Mouse (Mus musculus): ENCODE measurements around the gene Fkbp8. TPM values are rescaled to one million over a fixed set of nuclear protein-coding genes. Genes with fewer than 3 reads are reported as not detected.

The Fkbp8 gene
- polyA plus RNA-seq, 1 experiment from 2014 or later: 306 TPM

DNA sequence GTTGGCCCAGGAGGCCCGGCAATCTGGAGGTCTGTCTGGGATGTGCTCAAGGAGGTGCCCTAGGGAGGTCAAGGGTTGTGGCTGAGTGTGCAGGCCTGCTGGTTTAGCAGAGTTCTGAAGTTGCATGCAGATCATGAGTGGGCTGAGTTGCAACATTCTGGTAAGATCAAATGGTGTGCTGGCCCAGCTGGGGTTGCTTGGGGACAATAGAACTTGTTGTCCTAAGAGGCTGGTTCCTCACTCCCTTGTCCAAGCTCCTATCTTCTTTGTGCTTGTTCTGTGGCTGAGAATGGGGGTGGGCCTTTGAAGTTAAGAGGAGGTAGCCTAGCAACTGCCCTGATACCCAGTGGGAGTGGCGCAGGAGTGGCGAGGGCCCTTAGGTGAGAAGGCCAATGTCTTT is 35.3 kb downstream of the Fkbp8 start:
- 82% methylated on average over 3 of the region's 3 CpGs for WGBS
- Histone ChIP-seq H3K27me3 (no peaks in the 10 kb centered on the region), H3K9ac (no peak overlapping the region), H3K27ac (no peak overlapping the region), H3K4me2 (replicated peaks) (no peak overlapping the region), H3K4me3 (no peak overlapping the region), H3K9me3 (no peaks in the 10 kb centered on the region), H3K36me3 (no peaks in the 10 kb centered on the region), H3K4me1 (no peaks in the 10 kb centered on the region)
- ATAC-seq (ENCODE audit: insufficient number of reproducible peaks, insufficient read depth, low FRiP score, low TSS enrichment): no peak

DNA sequence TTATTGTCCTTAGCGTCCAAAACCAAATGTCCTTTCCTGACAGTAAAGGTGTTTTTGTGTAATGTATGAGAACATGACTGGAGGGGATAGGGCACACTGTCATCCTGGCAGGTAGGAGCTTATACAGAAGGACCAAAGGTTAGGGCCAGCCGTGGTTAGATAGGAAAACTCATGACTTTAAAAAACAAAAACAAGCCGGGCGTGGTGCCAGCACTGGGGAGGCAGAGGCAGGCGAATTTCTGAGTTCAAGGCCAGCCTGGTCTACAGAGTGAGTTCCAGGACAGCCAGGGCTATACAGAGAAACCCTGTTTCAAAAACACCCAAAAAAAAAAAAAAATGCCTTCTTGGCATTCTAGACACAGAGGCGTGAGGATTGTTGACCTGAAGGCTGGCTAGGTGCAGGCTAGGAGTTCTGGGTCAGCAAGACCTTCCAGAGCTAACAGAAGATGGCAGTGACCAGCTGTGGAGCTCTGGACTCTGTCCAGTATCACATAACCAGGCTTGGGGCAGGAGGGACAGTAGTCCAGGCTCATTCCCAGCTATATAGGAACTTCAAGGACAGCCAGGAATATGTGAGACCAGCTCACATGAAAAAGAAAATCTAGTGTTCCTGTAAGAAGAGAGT is 36.4 kb downstream of the Fkbp8 start:
- Histone ChIP-seq H3K9ac (no peak overlapping the region), H3K27me3 (no peaks in the 10 kb centered on the region), H3K4me1 (no peaks in the 10 kb centered on the region), H3K36me3 (no peaks in the 10 kb centered on the region), H3K4me2 (replicated peaks) (no peak overlapping the region), H3K27ac (no peak overlapping the region), H3K4me3 (no peak overlapping the region), H3K9me3 (no peaks in the 10 kb centered on the region)
- WGBS: 85% methylated on average over 6 of the region's 6 CpGs
- ATAC-seq (ENCODE audit: insufficient number of reproducible peaks, insufficient read depth, low FRiP score, low TSS enrichment): no peak

DNA sequence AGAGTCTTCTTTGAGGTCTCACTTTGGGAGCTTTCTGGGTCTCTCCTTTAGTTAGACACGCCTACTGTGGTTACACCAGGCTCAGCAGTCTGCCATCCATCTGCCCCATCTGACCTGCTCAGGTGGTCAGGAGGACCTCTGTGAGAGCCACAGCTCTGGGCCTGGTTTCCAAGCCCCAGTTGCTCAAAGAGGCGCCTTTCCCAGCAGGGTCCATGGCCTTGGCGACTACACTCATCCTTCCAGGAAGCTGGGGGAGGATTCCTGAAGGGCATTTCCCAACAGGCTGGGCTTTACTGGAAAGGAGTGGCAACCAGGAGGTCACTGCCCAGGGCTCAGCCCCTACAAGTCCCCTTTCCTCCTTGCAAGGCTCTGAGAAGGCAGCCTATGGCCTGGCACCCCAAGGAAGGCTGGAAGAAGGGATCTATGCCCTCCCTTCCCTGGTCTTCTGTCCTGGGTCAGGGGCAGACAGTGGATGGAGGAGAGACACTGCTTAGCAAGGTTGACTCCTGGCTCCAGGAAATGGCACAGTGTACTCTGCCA is 37.2 kb downstream of the Fkbp8 start:
- H3K9me3 ChIP-seq: no peaks in the 10 kb centered on the region
- 82% methylated on average over 3 of the region's 3 CpGs for WGBS
- H3K36me3 ChIP-seq: no peaks in the 10 kb centered on the region
- no peak overlapping the region for H3K4me2 ChIP-seq (replicated peaks)
- no peak for ATAC-seq (ENCODE audit: insufficient number of reproducible peaks, insufficient read depth, low FRiP score, low TSS enrichment)
- H3K9ac ChIP-seq: no peak overlapping the region
- no peaks in the 10 kb centered on the region for H3K27me3 ChIP-seq
- no peak overlapping the region for H3K27ac ChIP-seq
- H3K4me1 ChIP-seq: no peaks in the 10 kb centered on the region
- H3K4me3 ChIP-seq: no peak overlapping the region

DNA sequence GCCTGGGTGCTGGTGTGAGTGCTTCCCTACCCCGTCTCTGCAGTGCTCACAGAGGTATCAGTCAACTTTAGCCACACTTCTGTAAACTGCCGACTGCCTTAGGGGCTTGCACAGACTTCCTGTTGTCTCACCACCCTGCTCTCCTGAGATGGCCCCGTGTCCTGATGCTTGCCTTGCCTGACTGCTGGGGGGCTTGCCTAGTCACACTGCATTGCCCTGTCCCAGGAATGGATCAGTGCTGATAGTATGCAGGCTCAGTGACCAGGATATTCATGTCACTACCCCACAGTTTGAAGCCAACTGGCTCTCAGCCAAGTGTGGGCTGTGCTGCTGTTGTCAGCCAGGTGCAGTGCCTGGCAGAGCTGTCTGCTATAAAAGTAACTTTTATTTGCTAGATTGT is 38.0 kb downstream of the Fkbp8 start:
- H3K4me3 ChIP-seq: no peak overlapping the region
- 0 out of 2 replicates have a peak, but pooled peaks have one; percentile 37 for ATAC-seq (ENCODE audit: insufficient number of reproducible peaks, insufficient read depth, low FRiP score, low TSS enrichment)
- no peaks in the 10 kb centered on the region for H3K9me3 ChIP-seq
- H3K27me3 ChIP-seq: no peaks in the 10 kb centered on the region
- no peaks in the 10 kb centered on the region for H3K4me1 ChIP-seq
- no peaks in the 10 kb centered on the region for H3K36me3 ChIP-seq
- 47% methylated on average over 3 of the region's 3 CpGs for WGBS
- no peak overlapping the region for H3K27ac ChIP-seq
- no peak overlapping the region for H3K9ac ChIP-seq
- no peak overlapping the region for H3K4me2 ChIP-seq (replicated peaks)

DNA sequence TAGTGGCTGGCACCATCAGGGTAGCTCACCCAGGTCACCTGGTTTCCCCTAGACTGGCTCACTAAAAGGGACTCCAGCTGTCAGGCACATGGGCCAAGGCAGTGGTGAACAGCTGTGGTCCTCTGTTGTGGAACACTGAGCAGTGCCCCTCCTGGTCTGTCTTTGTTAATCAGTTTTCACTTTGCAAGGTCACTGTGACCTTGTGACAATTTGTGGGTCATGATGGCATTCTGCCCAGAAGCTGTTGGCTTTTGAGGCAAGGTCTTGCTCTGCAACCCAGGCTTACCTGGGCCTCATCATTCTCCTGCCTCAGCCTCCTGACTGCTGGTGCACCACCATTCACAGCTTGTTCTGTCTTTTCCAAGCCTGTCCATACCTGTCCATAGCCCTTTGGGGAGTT is 42.8 kb downstream of the Fkbp8 start:
- Histone ChIP-seq H3K4me1 (no peaks in the 10 kb centered on the region), H3K36me3 (peaks cover 20% of the 10 kb centered on the region), H3K27ac (no peak overlapping the region), H3K4me2 (replicated peaks) (no peak overlapping the region), H3K4me3 (no peak overlapping the region), H3K9me3 (no peaks in the 10 kb centered on the region), H3K9ac (no peak overlapping the region), H3K27me3 (no peaks in the 10 kb centered on the region)
- no peak for ATAC-seq (ENCODE audit: insufficient number of reproducible peaks, insufficient read depth, low FRiP score, low TSS enrichment)

DNA sequence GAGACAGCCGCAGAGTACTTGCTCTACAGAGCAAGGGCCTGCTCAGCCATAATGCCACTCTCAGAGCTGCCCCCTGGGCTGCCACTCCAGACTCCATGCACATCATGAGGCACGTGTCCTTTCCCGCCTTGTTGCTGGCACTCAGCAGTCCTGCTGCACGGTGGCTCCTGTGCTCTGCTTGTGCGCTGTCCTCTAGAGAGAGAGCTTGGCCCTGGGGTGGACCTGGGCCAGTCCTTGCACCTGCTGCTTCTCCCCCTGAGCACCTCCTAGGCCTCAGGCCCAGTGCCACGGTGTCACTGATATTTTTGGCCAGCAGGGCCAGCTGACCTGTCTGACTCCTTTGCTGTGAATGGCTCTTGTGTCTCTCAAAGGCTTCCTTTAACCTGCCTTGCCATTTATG is 43.5 kb downstream of the Fkbp8 start:
- no peak overlapping the region for H3K4me2 ChIP-seq (replicated peaks)
- no peaks in the 10 kb centered on the region for H3K27me3 ChIP-seq
- H3K9ac ChIP-seq: no peak overlapping the region
- peaks cover 21% of the 10 kb centered on the region for H3K36me3 ChIP-seq
- no peak for ATAC-seq (ENCODE audit: insufficient number of reproducible peaks, insufficient read depth, low FRiP score, low TSS enrichment)
- H3K4me3 ChIP-seq: no peak overlapping the region
- H3K27ac ChIP-seq: no peak overlapping the region
- no peaks in the 10 kb centered on the region for H3K4me1 ChIP-seq
- 82% methylated on average over 6 of the region's 6 CpGs for WGBS
- no peaks in the 10 kb centered on the region for H3K9me3 ChIP-seq

DNA sequence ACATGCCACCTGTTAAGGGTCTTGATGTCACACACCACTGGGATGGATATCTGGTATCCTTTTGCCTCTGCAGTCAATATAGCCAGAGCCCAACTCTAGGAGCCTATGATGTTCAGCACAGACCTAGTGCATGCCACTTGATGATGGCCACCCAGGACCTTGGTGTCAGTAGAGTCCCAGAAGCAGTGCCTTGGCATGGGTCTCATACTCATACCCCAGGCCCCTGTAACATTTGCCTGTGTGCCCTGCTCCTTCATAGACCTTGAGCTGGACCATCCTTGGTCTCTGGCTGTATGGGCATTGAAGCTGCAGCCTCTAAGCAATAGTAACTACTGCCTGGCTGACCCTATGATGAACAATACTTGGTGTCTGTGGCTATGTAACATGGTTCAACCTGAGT is 46.8 kb downstream of the Fkbp8 start:
- ATAC-seq (ENCODE audit: insufficient number of reproducible peaks, insufficient read depth, low FRiP score, low TSS enrichment): no peak
- no peak overlapping the region for H3K9ac ChIP-seq
- H3K27ac ChIP-seq: no peak overlapping the region
- no peaks in the 10 kb centered on the region for H3K27me3 ChIP-seq
- no peak overlapping the region for H3K4me3 ChIP-seq
- no peak overlapping the region for H3K4me2 ChIP-seq (replicated peaks)
- peaks cover 39% of the 10 kb centered on the region for H3K36me3 ChIP-seq
- no peaks in the 10 kb centered on the region for H3K9me3 ChIP-seq
- no peaks in the 10 kb centered on the region for H3K4me1 ChIP-seq

DNA sequence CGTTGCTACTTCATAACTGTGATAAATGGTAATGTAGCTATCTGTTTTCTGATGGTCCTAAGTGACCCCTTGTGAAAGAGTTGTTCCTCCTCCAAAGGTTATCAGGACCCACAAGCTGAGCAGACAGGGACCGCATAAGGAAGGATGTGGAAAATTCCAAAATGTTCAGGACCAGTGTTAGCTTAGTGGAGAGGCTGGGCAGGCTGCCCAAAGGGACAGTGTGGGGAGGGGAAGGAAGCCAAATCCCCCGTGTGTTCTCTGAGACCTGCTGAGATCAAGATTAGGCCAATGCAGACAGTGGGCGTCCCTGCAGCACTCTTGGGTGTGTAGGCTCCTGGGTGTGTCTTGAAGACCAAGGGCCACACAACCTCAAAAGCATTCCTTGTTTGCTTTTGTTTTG is 47.4 kb downstream of the Fkbp8 start:
- Histone ChIP-seq H3K9me3 (no peaks in the 10 kb centered on the region), H3K4me2 (replicated peaks) (no peak overlapping the region), H3K4me1 (no peaks in the 10 kb centered on the region), H3K36me3 (peaks cover 42% of the 10 kb centered on the region), H3K27me3 (no peaks in the 10 kb centered on the region), H3K9ac (no peak overlapping the region), H3K4me3 (no peak overlapping the region), H3K27ac (no peak overlapping the region)
- no peak for ATAC-seq (ENCODE audit: insufficient number of reproducible peaks, insufficient read depth, low FRiP score, low TSS enrichment)
- 88% methylated on average over 4 of the region's 4 CpGs for whole genome bisulfite sequencing

DNA sequence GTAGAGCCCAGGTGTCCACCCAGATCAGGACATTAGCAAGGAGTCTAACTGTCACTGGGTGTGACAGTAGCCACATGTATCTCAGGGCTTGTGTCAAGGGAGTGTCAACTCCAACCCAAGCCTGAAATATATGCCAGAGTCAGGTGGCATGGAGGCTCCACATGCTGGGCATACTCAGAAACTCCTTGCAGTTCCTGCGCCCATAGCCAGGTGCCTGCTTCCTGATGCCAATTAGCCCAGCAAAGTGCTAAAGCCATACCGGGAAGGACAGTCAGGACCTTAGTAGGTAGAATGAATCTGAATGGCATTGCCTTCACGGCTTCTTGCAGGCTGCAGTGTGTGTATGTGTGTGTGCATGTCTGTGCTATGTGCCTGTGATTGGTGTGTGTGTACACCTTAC is 49.7 kb downstream of the Fkbp8 start:
- Histone ChIP-seq H3K9me3 (no peaks in the 10 kb centered on the region), H3K36me3 (peaks cover 64% of the 10 kb centered on the region), H3K9ac (0 out of 2 replicates have a peak overlapping the region, but pooled peaks have one; percentile 19), H3K27me3 (no peaks in the 10 kb centered on the region), H3K4me3 (no peak overlapping the region), H3K4me1 (no peaks in the 10 kb centered on the region), H3K27ac (no peak overlapping the region), H3K4me2 (replicated peaks) (no peak overlapping the region)
- 88% methylated on average over 3 of the region's 3 CpGs for WGBS
- ATAC-seq (ENCODE audit: insufficient number of reproducible peaks, insufficient read depth, low FRiP score, low TSS enrichment): no peak

DNA sequence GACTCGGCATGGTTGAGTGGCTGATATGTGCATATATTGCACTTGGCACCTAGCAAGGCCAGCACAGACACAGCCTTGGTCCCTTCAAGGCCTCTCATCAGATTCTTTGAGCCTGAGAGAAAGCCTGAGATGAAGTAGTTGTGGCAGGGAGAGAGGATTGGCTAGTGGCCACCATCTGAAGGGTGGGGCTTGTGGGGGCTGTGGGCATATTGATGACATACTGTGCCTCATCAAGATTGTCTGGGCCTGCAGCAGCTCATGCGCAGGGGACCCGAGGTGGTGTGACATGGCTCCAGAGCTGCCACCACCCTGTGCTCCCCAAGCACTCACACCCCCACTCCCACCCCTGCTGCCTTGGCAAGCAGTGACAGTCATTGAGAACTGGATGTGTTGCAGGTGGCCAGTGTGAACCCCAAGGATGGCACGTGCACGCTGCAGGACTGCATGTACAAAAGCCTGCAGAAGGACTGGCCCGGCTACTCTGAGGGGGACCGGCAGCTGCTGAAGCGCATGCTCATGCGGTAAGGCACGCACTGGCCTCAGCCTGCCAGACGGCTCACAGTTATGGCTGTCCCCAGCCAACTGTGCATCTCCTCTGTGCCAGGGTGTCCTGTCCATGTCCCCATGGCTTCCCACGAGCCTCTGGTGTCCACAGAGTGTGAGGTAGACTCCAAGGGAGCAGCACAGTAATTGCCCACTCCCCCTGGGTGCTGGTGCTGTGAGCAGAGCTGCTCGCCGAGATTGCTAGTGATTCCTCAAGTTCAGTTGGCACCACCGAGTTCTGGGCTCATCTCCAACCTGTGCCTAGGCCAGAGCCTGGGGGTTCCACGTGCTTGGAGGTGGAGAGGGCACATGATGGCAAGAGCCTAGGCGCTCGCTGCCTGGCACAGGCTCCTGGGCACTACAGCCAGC is 56.2 kb downstream of the Fkbp8 start:
- H3K9ac ChIP-seq: no peak overlapping the region
- no peak overlapping the region for H3K4me2 ChIP-seq (replicated peaks)
- H3K27me3 ChIP-seq: no peaks in the 10 kb centered on the region
- H3K27ac ChIP-seq: no peak overlapping the region
- no peak overlapping the region for H3K4me3 ChIP-seq
- H3K36me3 ChIP-seq: peaks cover 84% of the 10 kb centered on the region
- WGBS: 92% methylated on average over 18 of the region's 18 CpGs
- ATAC-seq (ENCODE audit: insufficient number of reproducible peaks, insufficient read depth, low FRiP score, low TSS enrichment): no peak
- no peaks in the 10 kb centered on the region for H3K4me1 ChIP-seq
- no peaks in the 10 kb centered on the region for H3K9me3 ChIP-seq

DNA sequence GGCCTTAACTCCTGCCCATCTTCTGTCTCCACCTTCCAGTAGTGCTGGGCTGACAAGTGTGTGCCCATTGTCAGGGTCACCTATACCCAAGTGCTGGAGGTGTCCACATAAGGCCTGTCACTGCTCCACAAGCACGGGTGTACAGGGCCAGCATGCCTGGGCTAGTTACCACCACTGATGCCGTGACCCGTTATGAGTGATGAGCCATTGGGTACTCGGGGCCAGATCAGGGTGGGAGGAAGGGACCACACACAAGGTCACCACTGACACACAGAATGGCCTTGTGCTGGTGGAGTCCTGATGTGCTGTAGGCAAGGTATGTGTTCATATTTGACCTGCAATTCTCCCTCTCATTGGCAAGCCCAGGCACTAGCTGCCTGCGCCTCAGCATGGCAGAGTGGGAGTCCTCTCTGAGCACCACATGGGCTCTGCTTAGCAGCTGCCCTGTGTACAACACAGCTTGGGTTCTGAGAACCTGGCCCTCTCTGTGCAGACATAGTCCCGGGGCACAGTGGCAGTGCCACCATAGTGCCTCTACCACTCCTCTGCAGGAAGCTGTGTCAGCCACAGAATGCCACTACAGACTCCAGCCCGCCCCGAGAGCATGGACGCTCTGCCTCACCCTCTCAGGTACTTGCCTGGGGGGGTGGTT is 57.2 kb downstream of the Fkbp8 start:
- H3K27me3 ChIP-seq: no peaks in the 10 kb centered on the region
- H3K9ac ChIP-seq: no peak overlapping the region
- H3K9me3 ChIP-seq: no peaks in the 10 kb centered on the region
- peaks cover 86% of the 10 kb centered on the region for H3K36me3 ChIP-seq
- no peak overlapping the region for H3K27ac ChIP-seq
- H3K4me2 ChIP-seq (replicated peaks): no peak overlapping the region
- 85% methylated on average over 9 of the region's 9 CpGs for WGBS
- H3K4me1 ChIP-seq: no peaks in the 10 kb centered on the region
- ATAC-seq (ENCODE audit: insufficient number of reproducible peaks, insufficient read depth, low FRiP score, low TSS enrichment): no peak
- H3K4me3 ChIP-seq: no peak overlapping the region

Data from embryonic facial prominence, embryonic 12.5 days (tissue).